Mouse (Mus musculus) urinary bladder, postnatal 36 days (tissue): ENCODE data around the gene Gm42372.
"Not testable (repeated sequence)": the region's sequence is repeated elsewhere in the genome, so short reads cannot be mapped to it uniquely, and the experiment has no call there.

Experiments
- DNase-seq, 2 experiments: peaks; one replicate each; pipeline ENCODE4 v3.0.0; 2022; ENCODE audit warnings: low spot score in 2 of 2, mixed read lengths in 1 of 2

Gene Gm42372

GRCm38 (mm10) chr7:16982859-16983568 lies at the start of gene Gm42372:
Gene Gm42372 (plus strand): TSS chr7:16983086.
- DNase-seq, result no peak

GRCm38 (mm10) chr7:16937312-16937711 lies 45.6 kb upstream of the Gm42372 start:
- no peak for DNase-seq

GRCm38 (mm10) chr7:16938117-16938791 lies 44.6 kb upstream of the Gm42372 start:
- DNase-seq, result no peak

- DNase-seq, result no peak
Measured at GRCm38 (mm10) chr7:16940292-16940691, 42.6 kb upstream of the Gm42372 start.

GRCm38 (mm10) chr7:16942861-16943260 lies 40.0 kb upstream of the Gm42372 start:
- no peak for DNase-seq

- DNase-seq, result peak in 1 of 2 experiments; percentile 54
Measured at GRCm38 (mm10) chr7:16944061-16944807, 38.7 kb upstream of the Gm42372 start, which contains the start of gene Pnmal2. Gene Pnmal2 (plus strand): TSS chr7:16944682.

GRCm38 (mm10) chr7:16944808-16945315 lies 38.0 kb upstream of the Gm42372 start:
- no peak for DNase-seq

GRCm38 (mm10) chr7:16945419-16945818 lies 37.5 kb upstream of the Gm42372 start:
- DNase-seq, result no peak

GRCm38 (mm10) chr7:16946441-16947348 lies 36.2 kb upstream of the Gm42372 start:
- no peak for DNase-seq

GRCm38 (mm10) chr7:16947349-16947895 lies 35.5 kb upstream of the Gm42372 start:
- DNase-seq, result no peak

- DNase-seq, result no peak
Measured at GRCm38 (mm10) chr7:16947959-16948361, 34.9 kb upstream of the Gm42372 start.

GRCm38 (mm10) chr7:16948923-16949458 lies 33.9 kb upstream of the Gm42372 start:
- no peak for DNase-seq

- peak; percentile 62 to 69 for DNase-seq
Measured at GRCm38 (mm10) chr7:16949908-16950841, 32.7 kb upstream of the Gm42372 start.

- DNase-seq, result peak; percentile 68 to 76
Measured at GRCm38 (mm10) chr7:16950861-16951635, 31.8 kb upstream of the Gm42372 start.

- DNase-seq, result not testable (repeated sequence)
Measured at GRCm38 (mm10) chr7:16953776-16954175, 29.1 kb upstream of the Gm42372 start.

- no peak for DNase-seq
Measured at GRCm38 (mm10) chr7:16955712-16956111, 27.2 kb upstream of the Gm42372 start.

- no peak for DNase-seq
Measured at GRCm38 (mm10) chr7:16956410-16957265, 26.2 kb upstream of the Gm42372 start.
